Comparison of ENCODE assay signal across 12 mouse cellular contexts in the genomic region with DNA sequence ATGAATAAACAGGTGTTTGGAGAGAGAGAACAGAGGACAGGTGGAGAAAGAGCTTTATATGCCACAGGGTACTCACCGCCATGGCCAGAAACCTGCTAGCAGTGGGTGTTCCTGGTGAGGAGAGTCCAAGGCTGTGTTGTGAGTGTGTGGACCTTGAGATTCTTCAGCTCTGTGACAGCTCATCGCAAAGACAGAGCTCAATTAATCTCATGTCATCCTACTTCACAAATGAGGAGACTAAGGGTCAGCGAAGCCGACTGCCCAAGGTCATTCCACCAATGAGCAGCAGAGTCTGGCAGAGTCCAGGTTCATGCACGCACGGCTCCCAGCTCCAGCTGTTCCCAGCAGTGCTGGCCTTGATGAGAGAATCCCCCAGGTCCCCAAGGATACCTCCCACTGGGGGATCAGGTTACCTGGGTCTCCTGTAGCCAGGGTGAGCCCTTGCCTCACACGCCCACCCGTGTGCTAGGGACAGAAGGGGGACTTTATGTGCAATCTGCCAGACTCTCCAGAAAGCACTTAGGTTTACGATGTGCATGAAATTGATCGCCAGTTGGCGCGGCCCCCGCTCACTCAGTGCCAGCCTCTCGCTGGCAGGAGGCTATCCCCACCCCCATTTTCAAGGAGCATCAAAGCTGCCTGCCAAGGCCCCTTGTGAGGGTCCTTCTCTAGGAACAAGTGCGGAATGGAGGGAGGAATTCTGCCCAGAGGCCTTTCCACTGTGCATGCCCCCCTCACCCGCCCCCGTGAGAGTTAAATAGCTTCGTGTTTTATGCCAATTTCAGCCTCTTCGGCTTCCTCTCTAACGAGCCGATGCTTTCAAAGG. TPM values are rescaled to one million over a fixed set of nuclear protein-coding genes. Genes with fewer than 3 reads are reported as not detected.
DNase-seq lines count a peak whose midpoint lies in the region; ATAC-seq and TF ChIP-seq lines count a peak whose summit lies in the region.
"Had no signal": no experiment of that assay in that cellular context is flagged by ENCODE, and none has a peak within 500 bp of the region (broad histone marks: within the 10 kb centered on the region; RNA-seq: fewer than 3 reads in every experiment).

No protein-coding gene starts in this region.

- no peak overlapping the region for H3K4me3 ChIP-seq in midbrain, embryonic 14.5 days (replicated peaks; ENCODE audit: low read depth, low read length)
- no peak overlapping the region for H3K4me3 ChIP-seq in midbrain, embryonic 11.5 days (ENCODE audit: low read depth, low read length)
- no peak overlapping the region for H3K4me3 ChIP-seq in liver, postnatal 0 days (ENCODE audit: low read depth, low read length)

- no peaks in the 10 kb centered on the region for H3K9me3 ChIP-seq in midbrain, embryonic 14.5 days (ENCODE audit: control insufficient read depth, low read length)
- H3K9me3 ChIP-seq in midbrain, embryonic 11.5 days (ENCODE audit: control insufficient read depth, low read length): no peaks in the 10 kb centered on the region
- H3K9me3 ChIP-seq in liver, postnatal 0 days (ENCODE audit: low read length): no peaks in the 10 kb centered on the region

- WGBS in midbrain, embryonic 14.5 days: 37% methylated on average over 21 of the region's 21 CpGs
- 60% methylated on average over 21 of the region's 21 CpGs for WGBS in midbrain, embryonic 11.5 days
- WGBS in liver, postnatal 0 days (ENCODE audit: insufficient replicate concordance): 57% methylated on average over 21 of the region's 21 CpGs

- H3K36me3 ChIP-seq in midbrain, embryonic 14.5 days (ENCODE audit: control insufficient read depth, insufficient read depth, low read length): no peaks in the 10 kb centered on the region
- H3K36me3 ChIP-seq in midbrain, embryonic 11.5 days (ENCODE audit: control insufficient read depth, insufficient read depth, low read length): no peaks in the 10 kb centered on the region
- H3K36me3 ChIP-seq in liver, postnatal 0 days (replicated peaks; ENCODE audit: insufficient read depth, low read length): no peaks in the 10 kb centered on the region

- no peak for TF ChIP-seq EP300 in liver, postnatal 0 days (IDR thresholded peaks at IDR 0.05; ENCODE audit: low read depth)

- peak overlapping the region; percentile 15; the same call in 1 of the 2 replicates for H3K4me2 ChIP-seq in midbrain, embryonic 14.5 days (ENCODE audit: low read length)
- no peak overlapping the region for H3K4me2 ChIP-seq in midbrain, embryonic 11.5 days
- H3K4me2 ChIP-seq in liver, postnatal 0 days (ENCODE audit: low read depth, low read length): no peak overlapping the region

- peak; percentile 40 to 65 for DNase-seq in cerebellum, postnatal 4 days (ENCODE audit: low spot score in 2 of 2)
- no peak for DNase-seq in cerebellum, adult 8-10 months
- DNase-seq in midbrain, embryonic 14.5 days: peak; percentile 67
- no peak for DNase-seq in midbrain, embryonic 11.5 days (ENCODE audit: low spot score, missing footprints)
- peak; percentile 67 to 81 for DNase-seq in layer of hippocampus, adult 8-10 months (ENCODE audit: low spot score in 2 of 2)
- DNase-seq in right cerebral cortex, postnatal 10 days (ENCODE audit: low spot score in 2 of 2): peak; percentile 87 to 89
- no peak for DNase-seq in lung, postnatal 36 days
- DNase-seq in liver, postnatal 0 days: no peak
- DNase-seq: cerebellum, postnatal 36 days; kidney, postnatal 25 days had no signal

- peaks cover 5% of the 10 kb centered on the region; the same call in 1 of the 2 replicates for H3K27me3 ChIP-seq in midbrain, embryonic 14.5 days (ENCODE audit: control insufficient read depth, insufficient read depth, low read length)
- H3K27me3 ChIP-seq in midbrain, embryonic 11.5 days (ENCODE audit: control insufficient read depth, insufficient read depth, low read length): peaks cover 4% of the 10 kb centered on the region; the same call in 1 of the 2 replicates
- H3K27me3 ChIP-seq in liver, postnatal 0 days (ENCODE audit: insufficient read depth, low read length): peaks cover 11% of the 10 kb centered on the region

- no peak for TF ChIP-seq CTCF in liver, postnatal 0 days (IDR thresholded peaks at IDR 0.05; ENCODE audit: low read depth)

- 0 out of 2 replicates have a peak, but pooled peaks have one; percentile 18 for ATAC-seq in midbrain, embryonic 14.5 days (ENCODE audit: low FRiP score, low TSS enrichment)
- no peak for ATAC-seq in midbrain, embryonic 11.5 days (ENCODE audit: low FRiP score)
- ATAC-seq in liver, postnatal 0 days: no peak

- H3K4me1 ChIP-seq in midbrain, embryonic 14.5 days (ENCODE audit: control insufficient read depth, insufficient read depth, low read length): peaks cover 52% of the 10 kb centered on the region
- peaks cover 13% of the 10 kb centered on the region for H3K4me1 ChIP-seq in midbrain, embryonic 11.5 days (ENCODE audit: control insufficient read depth, insufficient read depth, low read length)
- H3K4me1 ChIP-seq in liver, postnatal 0 days (ENCODE audit: insufficient read depth): no peaks in the 10 kb centered on the region

- H3K27ac ChIP-seq in midbrain, embryonic 14.5 days (replicated peaks; ENCODE audit: low read depth, low read length): peak overlapping the region; percentile 71
- no peak overlapping the region for H3K27ac ChIP-seq in midbrain, embryonic 11.5 days (ENCODE audit: low read depth, low read length)
- H3K27ac ChIP-seq in liver, postnatal 0 days (ENCODE audit: low read depth): no peak overlapping the region

- no peak overlapping the region for H3K9ac ChIP-seq in midbrain, embryonic 14.5 days (replicated peaks; ENCODE audit: low read length)
- no peak overlapping the region for H3K9ac ChIP-seq in midbrain, embryonic 11.5 days (ENCODE audit: low read length)
- no peak overlapping the region for H3K9ac ChIP-seq in liver, postnatal 0 days (replicated peaks)

RNA-seq across cellular contexts. Expression of a gene that starts 27.6 kb away (rescaled TPM):
- 2.0 and 2.6 TPM in 2 replicates for polyA plus RNA-seq in midbrain, embryonic 14.5 days (2014; fragmentation: Nextera tagmentation; extraction: Ambion mirVana)
- 0.11 and 0.25 TPM in 2 replicates for polyA plus RNA-seq in midbrain, embryonic 11.5 days (2014; fragmentation: Nextera tagmentation; extraction: Ambion mirVana)
- total RNA-seq in layer of hippocampus, adult 8-10 months (2022): 10 to 100 TPM; 26.3 to 35.6 (median 28.9) TPM
- not detected in 2 replicates for polyA plus RNA-seq in liver, postnatal 0 days (2015; fragmentation: Nextera tagmentation; extraction: Ambion mirVana)
- total RNA-seq: granulocyte monocyte progenitor cell, adult 5-6 weeks; megakaryocyte, adult 5-6 weeks had no signal

Comparison
In these comparisons a context has a peak if more than half of its experiments do, and no peak if none do; other contexts are left out.
1. DNase-seq: peak in cerebellum, postnatal 4 days (2 of 2), midbrain, embryonic 14.5 days (single experiment), layer of hippocampus, adult 8-10 months (2 of 2) and right cerebral cortex, postnatal 10 days (2 of 2); none in cerebellum, adult 8-10 months (single experiment), midbrain, embryonic 11.5 days (single experiment), lung, postnatal 36 days (single experiment) and liver, postnatal 0 days (single experiment).